Mouse (Mus musculus): ENCODE results near the gene Mageb18.

DNA sequence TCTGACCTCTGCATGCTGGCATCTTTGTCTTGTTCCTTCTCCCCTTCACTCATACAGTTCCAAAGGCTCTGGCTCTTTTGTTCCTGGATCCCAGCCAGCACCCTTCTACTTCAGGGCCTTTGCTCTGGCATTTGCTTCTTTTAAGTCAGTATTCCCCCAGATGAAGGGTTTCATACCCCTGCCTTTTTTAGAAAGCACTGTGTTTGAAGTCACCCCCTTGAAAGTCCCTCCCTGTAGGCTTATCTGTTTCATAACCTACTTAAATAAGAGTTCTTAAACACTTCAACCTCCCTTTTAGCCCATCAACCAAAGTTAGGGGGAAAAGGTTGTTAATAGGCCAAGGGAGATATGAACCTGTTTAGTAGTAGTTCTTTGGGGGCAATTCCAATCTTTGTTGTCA, 212.0 kb downstream of the Mageb18 start:
- no peak for TF ChIP-seq POLR2A (IDR thresholded peaks at IDR 0.05; ENCODE audit: borderline replicate concordance, control insufficient read depth, low read depth, low read length)
- no peak for TF ChIP-seq CTCF (IDR thresholded peaks at IDR 0.05; ENCODE audit: control insufficient read depth, insufficient read depth, low read length)

Measured in bone marrow, adult 2 months (tissue).